ENCODE assay signal across 9 mouse cellular contexts in the genomic region with DNA sequence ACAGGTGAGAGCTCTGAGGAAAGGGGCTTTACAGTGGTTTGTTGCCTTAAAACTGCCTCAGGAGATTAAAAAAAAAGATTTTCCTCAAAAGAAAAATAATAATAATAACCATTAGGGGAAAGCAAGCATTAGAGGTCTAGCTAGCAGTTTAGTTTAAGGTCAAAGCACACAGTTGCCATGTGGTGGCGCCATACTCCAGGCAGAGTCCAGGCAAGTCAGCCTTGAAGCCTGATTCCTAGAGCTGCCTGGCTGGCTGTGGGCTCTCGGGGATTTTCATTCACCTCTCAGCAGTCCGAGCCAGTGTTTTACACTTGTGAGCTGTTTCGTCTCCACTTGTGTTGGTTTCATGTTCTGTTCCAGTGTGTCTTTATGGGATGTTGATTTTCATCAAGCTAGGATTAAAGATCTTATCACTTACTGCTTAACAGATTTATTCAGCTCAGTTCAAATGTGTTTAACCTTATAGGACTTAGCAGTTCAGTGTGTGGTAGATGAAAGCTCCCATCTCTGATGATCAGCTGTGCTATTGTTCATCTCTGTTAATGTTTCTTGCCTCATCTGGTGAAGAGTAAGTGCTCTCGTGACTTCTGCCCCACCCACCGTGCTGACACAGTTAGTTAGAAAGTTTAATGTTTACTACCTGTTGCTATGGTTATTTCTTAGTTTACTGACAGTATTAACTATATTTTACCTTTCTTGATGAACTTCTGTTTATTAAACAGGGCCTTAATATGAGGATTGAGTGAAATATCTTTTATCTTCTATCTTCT. TPM values are rescaled to one million over a fixed set of nuclear protein-coding genes. Genes with fewer than 3 reads are reported as not detected.
A peak's percentile ranks its signal among the peaks of the same experiment; 100 is the strongest.
DNase-seq lines count a peak whose midpoint lies in the region; ATAC-seq and TF ChIP-seq lines count a peak whose summit lies in the region.
"Had no signal": no experiment of that assay in that cellular context is flagged by ENCODE, and none has a peak within 500 bp of the region (broad histone marks: within the 10 kb centered on the region; RNA-seq: fewer than 3 reads in every experiment).

No protein-coding gene starts in this region.

- no peak overlapping the region for H3K4me3 ChIP-seq in hindbrain, embryonic 14.5 days (replicated peaks; ENCODE audit: low read length)
- H3K4me3 ChIP-seq in hindbrain, embryonic 13.5 days = no peak overlapping the region
- H3K4me3 ChIP-seq in limb, embryonic 14.5 days (replicated peaks; ENCODE audit: low read length) = no peak overlapping the region
- H3K4me3 ChIP-seq: embryonic facial prominence, embryonic 13.5 days had no signal

- peaks cover 100% of the 10 kb centered on the region for H3K36me3 ChIP-seq in hindbrain, embryonic 14.5 days (replicated peaks; ENCODE audit: control insufficient read depth, insufficient read depth)
- H3K36me3 ChIP-seq in hindbrain, embryonic 13.5 days = peaks cover 97% of the 10 kb centered on the region
- H3K36me3 ChIP-seq in limb, embryonic 14.5 days (ENCODE audit: control insufficient read depth, insufficient read depth, low read length) = peaks cover 96% of the 10 kb centered on the region

- H3K27me3 ChIP-seq in hindbrain, embryonic 14.5 days (ENCODE audit: control insufficient read depth, insufficient read depth, low read length) = no peaks in the 10 kb centered on the region
- H3K27me3 ChIP-seq in hindbrain, embryonic 13.5 days = no peaks in the 10 kb centered on the region
- H3K27me3 ChIP-seq in limb, embryonic 14.5 days (ENCODE audit: control insufficient read depth, insufficient read depth, low read length) = no peaks in the 10 kb centered on the region
- H3K27me3 ChIP-seq: embryonic facial prominence, embryonic 13.5 days had no signal

- no peak for TF ChIP-seq POLR2A in limb, embryonic 14.5 days (IDR thresholded peaks at IDR 0.05; ENCODE audit: borderline replicate concordance, extremely low read depth, insufficient read depth, insufficient read length)

- no peaks in the 10 kb centered on the region for H3K9me3 ChIP-seq in hindbrain, embryonic 14.5 days (ENCODE audit: control insufficient read depth, low read length)
- no peaks in the 10 kb centered on the region for H3K9me3 ChIP-seq in hindbrain, embryonic 13.5 days
- H3K9me3 ChIP-seq in limb, embryonic 14.5 days (ENCODE audit: control insufficient read depth, low read length) = no peaks in the 10 kb centered on the region
- H3K9me3 ChIP-seq: embryonic facial prominence, embryonic 13.5 days had no signal

- H3K4me2 ChIP-seq in hindbrain, embryonic 14.5 days (replicated peaks) = no peak overlapping the region
- no peak overlapping the region for H3K4me2 ChIP-seq in hindbrain, embryonic 13.5 days
- no peak overlapping the region for H3K4me2 ChIP-seq in limb, embryonic 14.5 days (replicated peaks; ENCODE audit: low read depth, low read length, severe bottlenecking)
- H3K4me2 ChIP-seq: embryonic facial prominence, embryonic 13.5 days had no signal

- WGBS in hindbrain, embryonic 14.5 days = 58% methylated on average over 6 of the region's 6 CpGs
- WGBS in hindbrain, embryonic 13.5 days = 56% methylated on average over 6 of the region's 6 CpGs
- 55% methylated on average over 6 of the region's 6 CpGs for WGBS in limb, embryonic 14.5 days

- H3K4me1 ChIP-seq in hindbrain, embryonic 14.5 days (replicated peaks; ENCODE audit: control insufficient read depth, insufficient read depth, low read length) = no peaks in the 10 kb centered on the region
- H3K4me1 ChIP-seq in hindbrain, embryonic 13.5 days (replicated peaks) = no peaks in the 10 kb centered on the region
- H3K4me1 ChIP-seq in limb, embryonic 14.5 days (ENCODE audit: control insufficient read depth, insufficient read depth, low read length) = no peaks in the 10 kb centered on the region
- H3K4me1 ChIP-seq: embryonic facial prominence, embryonic 13.5 days had no signal

- ATAC-seq in hindbrain, embryonic 14.5 days (ENCODE audit: low FRiP score) = no peak
- ATAC-seq in hindbrain, embryonic 13.5 days (ENCODE audit: low FRiP score) = no peak
- ATAC-seq in hematopoietic stem cell, adult 5-6 weeks (replicated peaks in 1 of 2; ENCODE audit: insufficient read depth in 1 of 2, low FRiP score in 2 of 2, low TSS enrichment in 1 of 2, low read depth in 1 of 2, poor library complexity in 2 of 2, severe bottlenecking in 2 of 2) = peak; percentile 62 to 71; a peak in 3 of 4 replicates
- 0 out of 2 replicates have a peak, but pooled peaks have one; percentile 68 for ATAC-seq in limb, embryonic 14.5 days (ENCODE audit: low FRiP score, low read depth)

- peak; percentile 57 for DNase-seq in hindbrain, embryonic 14.5 days (ENCODE audit: low spot score)
- DNase-seq in adrenal gland, adult (ENCODE audit: inconsistent age in 2 of 2, low spot score in 1 of 2) = peak; percentile 69 to 90
- DNase-seq in embryo, embryonic 10.5 days (ENCODE audit: low spot score) = peak; percentile 72
- peak; percentile 38 for DNase-seq in limb, embryonic 14.5 days (ENCODE audit: low spot score)
- DNase-seq in ovary, postnatal 36 days (ENCODE audit: low spot score) = peak; percentile 68
- peak; percentile 62 for DNase-seq in thymus, postnatal 14 days

- H3K9ac ChIP-seq in hindbrain, embryonic 14.5 days = no peak overlapping the region
- no peak overlapping the region for H3K9ac ChIP-seq in hindbrain, embryonic 13.5 days
- H3K9ac ChIP-seq in limb, embryonic 14.5 days (ENCODE audit: low read depth, low read length, severe bottlenecking) = no peak overlapping the region
- H3K9ac ChIP-seq: embryonic facial prominence, embryonic 13.5 days had no signal

- H3K27ac ChIP-seq in hindbrain, embryonic 14.5 days = no peak overlapping the region
- no peak overlapping the region for H3K27ac ChIP-seq in hindbrain, embryonic 13.5 days
- no peak overlapping the region for H3K27ac ChIP-seq in limb, embryonic 14.5 days (replicated peaks; ENCODE audit: low read depth, low read length)
- H3K27ac ChIP-seq: embryonic facial prominence, embryonic 13.5 days had no signal

RNA-seq across cellular contexts. Expression of gene Ctr9, which starts 21.1 kb away (rescaled TPM):
- polyA plus RNA-seq in hindbrain, embryonic 14.5 days (2014; fragmentation: Nextera tagmentation; extraction: Ambion mirVana) = 75.0 TPM in 2 replicates
- polyA plus RNA-seq in hindbrain, embryonic 13.5 days (2015; fragmentation: Nextera tagmentation; extraction: Ambion mirVana) = 94.3 and 96.9 TPM in 2 replicates
- 84.5 and 90.3 TPM in 2 replicates for total RNA-seq in hematopoietic stem cell, adult 5-6 weeks (2017)
- polyA plus RNA-seq in limb, embryonic 14.5 days (2012; rRNA removed) = 29.8 and 36.0 TPM in 2 replicates
- polyA plus RNA-seq in limb, embryonic 14.5 days (2014; fragmentation: Nextera tagmentation; extraction: Ambion mirVana) = 57.6 and 67.0 TPM in 2 replicates

RNA-seq across cellular contexts. Expression of gene Eif4g2, which starts 33.0 kb away (rescaled TPM):
- 1,292 and 1,526 TPM in 2 replicates for polyA plus RNA-seq in hindbrain, embryonic 14.5 days (2014; fragmentation: Nextera tagmentation; extraction: Ambion mirVana)
- polyA plus RNA-seq in hindbrain, embryonic 13.5 days (2015; fragmentation: Nextera tagmentation; extraction: Ambion mirVana) = 1,147 and 1,168 TPM in 2 replicates
- total RNA-seq in hematopoietic stem cell, adult 5-6 weeks (2017) = 972 and 1,008 TPM in 2 replicates
- 350 and 352 TPM in 2 replicates for polyA plus RNA-seq in limb, embryonic 14.5 days (2012; rRNA removed)
- 921 and 939 TPM in 2 replicates for polyA plus RNA-seq in limb, embryonic 14.5 days (2014; fragmentation: Nextera tagmentation; extraction: Ambion mirVana)

Comparison
In these comparisons a context has a peak if more than half of its experiments do, and no peak if none do; other contexts are left out.
1. ATAC-seq: peak in hematopoietic stem cell, adult 5-6 weeks (2 of 2) and limb, embryonic 14.5 days (single experiment); none in hindbrain, embryonic 14.5 days (single experiment) and hindbrain, embryonic 13.5 days (single experiment).
2. Peak in every context shown above with its lines, with median percentiles within 50 percentile points of each other: DNase-seq.